In the genomic region with DNA sequence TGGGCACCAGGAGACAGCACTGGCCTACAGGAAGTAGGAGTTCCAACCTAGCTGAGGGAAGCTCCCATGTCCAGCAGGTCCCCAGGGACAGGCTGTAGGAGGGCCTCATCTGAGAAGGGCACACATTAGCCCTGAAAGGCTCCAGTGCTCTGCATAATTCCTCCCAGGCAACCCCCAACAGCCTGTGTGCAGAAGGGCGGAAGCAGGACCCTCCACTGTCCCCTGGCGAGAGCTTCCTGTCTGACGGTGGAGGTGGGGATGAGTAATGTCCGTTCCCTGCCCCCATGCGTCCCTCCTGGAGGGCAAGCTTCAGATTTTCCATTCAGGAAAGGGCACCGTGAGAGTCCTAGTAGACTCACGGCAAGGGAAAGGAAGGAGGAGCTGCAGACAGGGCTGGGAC, we compare ENCODE assay signal across 9 mouse cellular contexts.
A peak's percentile ranks its signal among the peaks of the same experiment; 100 is the strongest.
DNase-seq lines count a peak whose midpoint lies in the region; ATAC-seq lines count a peak whose summit lies in the region.
"Had no signal": no experiment of that assay in that cellular context is flagged by ENCODE, and none has a peak within 500 bp of the region (broad histone marks: within the 10 kb centered on the region; RNA-seq: fewer than 3 reads in every experiment).

No protein-coding gene starts in this region.

- no peak for DNase-seq in forebrain, embryonic 11.5 days (ENCODE audit: low spot score)
- DNase-seq in retina, postnatal 1 day: peak; percentile 35
- DNase-seq in retina, embryonic 14.5 days (ENCODE audit: low spot score): no peak
- DNase-seq in liver, embryonic 13.5 days: no peak
- no peak for DNase-seq in B cell, adult 2 months
- no peak for DNase-seq in cerebellum, adult 9-11 months
- no peak for DNase-seq in left cerebral cortex, postnatal 14 days (ENCODE audit: low spot score in 2 of 2)
- DNase-seq: layer of hippocampus, postnatal 36 days had no signal

- H3K9me3 ChIP-seq in forebrain, embryonic 11.5 days (ENCODE audit: control insufficient read depth, low read length): no peaks in the 10 kb centered on the region
- H3K9me3 ChIP-seq in forebrain, embryonic 13.5 days (replicated peaks): no peaks in the 10 kb centered on the region
- H3K9me3 ChIP-seq in liver, embryonic 13.5 days (replicated peaks): no peaks in the 10 kb centered on the region

- H3K4me2 ChIP-seq in forebrain, embryonic 11.5 days (ENCODE audit: low read depth, low read length, severe bottlenecking): no peak overlapping the region
- H3K4me2 ChIP-seq in forebrain, embryonic 13.5 days: no peak overlapping the region
- H3K4me2 ChIP-seq in liver, embryonic 13.5 days: no peak overlapping the region

- no peak for ATAC-seq in forebrain, embryonic 11.5 days (replicated peaks; ENCODE audit: low FRiP score)
- no peak for ATAC-seq in forebrain, embryonic 13.5 days
- 0 out of 2 replicates have a peak, but pooled peaks have one; percentile 6 for ATAC-seq in liver, embryonic 13.5 days (ENCODE audit: low read depth)

- peaks cover 24% of the 10 kb centered on the region; the same call in 1 of the 2 replicates for H3K4me1 ChIP-seq in forebrain, embryonic 11.5 days (replicated peaks; ENCODE audit: control insufficient read depth, insufficient read depth, low read length)
- H3K4me1 ChIP-seq in forebrain, embryonic 13.5 days: peaks cover 55% of the 10 kb centered on the region
- peaks cover 90% of the 10 kb centered on the region for H3K4me1 ChIP-seq in liver, embryonic 13.5 days (replicated peaks)

- 0 out of 2 replicates have a peak overlapping the region, but pooled peaks have one; percentile 31 for H3K27ac ChIP-seq in forebrain, embryonic 11.5 days (ENCODE audit: low read depth, low read length)
- no peak overlapping the region for H3K27ac ChIP-seq in forebrain, embryonic 13.5 days
- no peak overlapping the region; the same call in 1 of the 2 replicates for H3K27ac ChIP-seq in liver, embryonic 13.5 days

- no peak overlapping the region for H3K9ac ChIP-seq in forebrain, embryonic 11.5 days (ENCODE audit: low read length)
- H3K9ac ChIP-seq in forebrain, embryonic 13.5 days: no peak overlapping the region
- H3K9ac ChIP-seq in liver, embryonic 13.5 days: no peak overlapping the region

- WGBS in forebrain, embryonic 11.5 days: 55% methylated on average over 7 of the region's 7 CpGs
- 54% methylated on average over 7 of the region's 7 CpGs for WGBS in forebrain, embryonic 13.5 days
- WGBS in liver, embryonic 13.5 days (ENCODE audit: insufficient replicate concordance): 56% methylated on average over 7 of the region's 7 CpGs

- H3K4me3 ChIP-seq in forebrain, embryonic 11.5 days (ENCODE audit: low read depth, low read length): no peak overlapping the region
- no peak overlapping the region for H3K4me3 ChIP-seq in forebrain, embryonic 13.5 days
- H3K4me3 ChIP-seq in liver, embryonic 13.5 days (replicated peaks): no peak overlapping the region

- peaks cover 2% of the 10 kb centered on the region; the same call in 1 of the 2 replicates for H3K36me3 ChIP-seq in forebrain, embryonic 11.5 days (ENCODE audit: control insufficient read depth, insufficient read depth, low read length)
- peaks cover 90% of the 10 kb centered on the region for H3K36me3 ChIP-seq in forebrain, embryonic 13.5 days (ENCODE audit: poor library complexity, severe bottlenecking)
- H3K36me3 ChIP-seq in liver, embryonic 13.5 days: peaks cover 80% of the 10 kb centered on the region

- intact Hi-C loops in left cerebral cortex, postnatal 14 days (cut with DNase I): no loop called here

- H3K27me3 ChIP-seq in forebrain, embryonic 11.5 days (ENCODE audit: control insufficient read depth, insufficient read depth, low read length): no peaks in the 10 kb centered on the region
- no peaks in the 10 kb centered on the region for H3K27me3 ChIP-seq in forebrain, embryonic 13.5 days
- H3K27me3 ChIP-seq in liver, embryonic 13.5 days: no peaks in the 10 kb centered on the region
